Mouse (Mus musculus): ENCODE measurements around the gene Cnot8.

Cnot8 gene

GRCm38 (mm10) chr11:58165072-58165471 is 61.1 kb downstream of the Cnot8 start:
- peak; percentile 49 for DNase-seq (ENCODE audit: low read depth, low spot score)

GRCm38 (mm10) chr11:58167822-58168166 is 63.8 kb downstream of the Cnot8 start:
- DNase-seq (ENCODE audit: low read depth, low spot score) = no peak
